Mouse (Mus musculus): ENCODE results near the gene Creb1.

Gene Creb1

DNA sequence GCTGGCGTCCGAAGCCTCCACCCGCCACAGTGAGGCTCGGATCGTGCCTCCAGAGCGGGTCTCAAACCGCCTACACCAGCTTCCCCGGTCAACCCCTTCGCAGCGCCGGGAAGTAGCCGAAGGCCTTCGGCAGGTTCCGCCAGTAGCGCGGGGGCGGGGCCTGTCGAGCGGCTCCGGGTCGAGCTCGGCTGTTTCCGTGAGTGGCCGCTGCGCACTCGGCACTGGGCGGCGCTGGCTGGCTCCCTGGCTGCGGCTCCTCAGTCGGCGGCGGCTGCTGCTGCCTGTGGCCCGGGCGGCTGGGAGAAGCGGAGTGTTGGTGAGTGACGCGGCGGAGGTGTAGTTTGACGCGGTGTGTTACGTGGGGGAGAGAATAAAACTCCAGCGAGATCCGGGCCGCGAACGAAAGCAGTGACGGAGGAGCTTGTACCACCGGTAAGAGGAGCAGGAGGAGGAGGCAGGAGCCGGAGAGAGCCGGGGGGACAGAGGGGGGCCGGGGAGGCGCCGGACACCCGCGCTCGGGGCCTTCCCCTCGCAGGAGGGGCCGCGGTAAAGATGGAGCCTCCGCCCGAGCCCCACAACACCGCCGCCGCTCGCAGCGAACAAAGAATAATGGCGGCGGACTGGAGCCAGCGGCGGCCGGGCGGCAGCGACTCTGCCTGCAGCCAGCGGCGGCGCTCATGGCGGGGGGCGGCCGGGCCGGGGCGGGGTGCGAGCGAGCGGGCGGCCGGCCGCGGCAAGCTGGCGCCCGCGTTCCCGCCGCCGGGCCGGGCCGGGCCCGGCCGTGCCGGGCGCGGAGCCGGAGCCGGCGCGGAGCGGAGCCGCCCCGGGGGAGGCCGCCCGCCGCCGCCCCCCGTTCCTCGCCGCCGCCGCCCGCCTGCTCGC, at the start of gene Creb1:
TSS of gene Creb1 (plus strand) at position 57 of the 882 bp plus-strand sequence.
- DNase-seq (ENCODE audit: low read depth, low spot score) = peak; percentile 99

DNA sequence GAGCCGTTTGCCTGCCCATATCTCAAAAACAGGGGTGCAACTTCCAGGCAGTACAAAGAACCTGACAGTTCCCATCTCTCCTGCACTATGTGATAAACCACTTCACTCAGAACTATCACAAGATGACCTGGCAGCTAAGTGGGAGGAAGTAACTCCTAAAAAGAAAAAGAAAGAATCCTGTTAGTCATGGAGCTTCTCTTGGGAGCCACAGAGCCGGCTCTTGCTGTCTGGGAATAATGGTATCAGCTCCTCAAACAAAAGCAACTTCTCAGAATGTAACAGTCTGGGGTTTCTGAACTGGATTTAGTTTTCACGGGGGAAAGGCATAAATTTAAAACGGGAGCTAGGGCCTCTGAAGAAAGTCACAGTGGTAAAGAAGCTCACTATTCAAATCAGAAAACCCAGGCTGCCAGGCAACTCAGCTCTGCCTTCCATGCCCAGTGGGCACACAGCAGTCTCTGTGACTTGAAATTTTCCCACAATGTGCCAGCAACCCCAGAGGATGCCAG, 43.9 kb upstream of the Creb1 start:
- DNase-seq (ENCODE audit: low read depth, low spot score) = no peak

DNA sequence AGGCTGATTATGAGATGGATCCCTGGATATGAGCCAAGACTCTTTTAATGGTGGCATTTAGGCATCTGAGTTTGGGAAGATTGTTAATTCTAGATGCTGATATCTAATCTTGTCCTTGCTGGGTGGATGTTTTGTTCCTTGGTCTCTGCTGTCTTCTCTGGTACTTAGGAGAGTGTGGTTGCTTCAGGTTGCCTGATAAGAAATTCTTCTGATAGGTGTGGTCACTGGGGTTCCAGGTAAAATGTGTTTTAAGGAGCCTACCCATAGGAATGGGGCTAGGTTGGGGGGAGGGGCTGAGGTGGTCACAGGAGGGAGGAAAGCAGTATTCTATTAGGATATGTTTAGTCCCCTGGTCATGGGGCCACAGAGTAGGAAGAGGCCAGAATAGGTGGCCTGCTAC, 35.6 kb upstream of the Creb1 start:
- DNase-seq (ENCODE audit: low read depth, low spot score) = no peak

DNA sequence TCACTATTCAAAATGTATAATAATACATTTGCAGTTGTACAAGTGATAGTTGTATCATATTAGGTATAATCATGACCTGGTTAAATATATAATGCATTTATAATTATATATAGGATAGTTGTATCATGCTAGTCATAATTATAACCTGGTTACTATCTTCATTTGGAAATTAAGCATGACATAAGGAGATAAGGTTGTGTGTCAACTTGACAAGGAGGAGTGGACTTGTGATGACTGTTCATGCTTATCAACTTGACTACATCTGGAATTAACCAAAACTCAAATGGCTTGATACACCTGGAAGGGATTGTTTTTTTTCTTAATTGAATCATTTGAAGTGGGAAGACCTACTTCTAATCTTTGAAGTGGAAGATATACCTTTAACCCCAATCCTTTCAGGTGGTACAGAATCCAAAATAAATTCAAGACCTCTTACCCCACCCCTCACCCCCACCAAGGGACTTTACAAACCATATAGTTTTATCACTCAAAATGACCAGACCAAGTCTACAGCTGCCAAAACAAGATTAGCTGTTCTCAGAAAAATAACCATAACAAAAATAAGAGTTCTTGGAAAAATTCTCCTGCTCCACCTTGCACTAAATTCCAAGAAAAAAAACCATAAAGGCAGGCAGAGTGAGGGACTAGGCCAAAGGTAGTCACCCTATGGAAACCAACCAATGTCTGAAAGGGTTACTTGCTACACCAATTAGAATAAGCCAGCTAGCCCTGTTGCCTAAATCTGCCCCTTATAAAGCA, 30.9 kb upstream of the Creb1 start:
- DNase-seq (ENCODE audit: low read depth, low spot score) = no peak

DNA sequence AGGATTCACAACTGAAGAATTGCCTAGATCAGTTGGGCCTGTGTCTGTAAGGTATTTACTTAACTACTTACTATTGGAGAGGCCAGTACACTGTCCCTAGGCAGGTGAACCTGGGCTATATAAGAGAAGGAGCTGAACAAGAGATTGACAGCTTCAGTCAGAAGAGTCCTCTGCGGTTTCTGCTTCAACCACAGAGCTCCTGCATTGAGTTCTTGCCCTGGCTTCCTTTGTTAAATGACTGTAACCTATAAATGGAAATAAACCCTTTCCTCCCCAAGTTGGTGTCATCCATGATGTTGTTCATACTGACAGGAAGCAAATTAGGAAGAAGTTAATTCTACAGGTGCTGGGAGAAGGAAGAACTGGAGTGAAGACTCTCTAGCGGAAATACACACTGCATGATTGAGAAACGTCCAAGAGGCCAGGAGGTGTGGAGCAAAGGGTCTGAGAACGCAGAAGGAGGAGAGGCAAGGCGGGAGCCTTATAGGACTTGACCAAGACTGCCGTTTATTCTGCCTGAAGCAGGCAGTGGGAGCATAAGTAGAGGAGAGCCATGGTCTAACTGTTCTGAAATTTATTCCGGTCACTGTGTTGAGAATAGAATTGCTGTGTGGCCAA, 23.9 kb upstream of the Creb1 start:
- DNase-seq (ENCODE audit: low read depth, low spot score) = no peak

DNA sequence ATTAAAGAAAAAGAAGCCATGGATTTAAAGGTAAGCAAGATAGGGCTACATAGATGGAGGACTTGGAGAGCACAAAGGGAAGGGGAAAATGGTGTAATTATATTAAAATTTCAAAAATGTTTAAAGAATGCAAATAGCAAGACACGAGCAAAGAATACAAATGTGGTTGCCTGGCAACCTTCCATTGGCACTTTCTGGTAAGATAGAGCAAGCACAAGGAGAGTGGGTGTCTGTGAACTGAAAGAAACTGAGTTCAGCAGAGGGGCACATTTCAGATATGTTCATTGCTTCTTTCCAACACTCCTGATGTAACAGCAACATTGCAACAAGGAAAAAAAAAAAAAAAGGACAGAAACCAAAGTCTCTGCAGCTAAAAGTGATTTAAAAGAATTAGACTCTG, 22.8 kb upstream of the Creb1 start:
- peak; percentile 89 for DNase-seq (ENCODE audit: low read depth, low spot score)

DNA sequence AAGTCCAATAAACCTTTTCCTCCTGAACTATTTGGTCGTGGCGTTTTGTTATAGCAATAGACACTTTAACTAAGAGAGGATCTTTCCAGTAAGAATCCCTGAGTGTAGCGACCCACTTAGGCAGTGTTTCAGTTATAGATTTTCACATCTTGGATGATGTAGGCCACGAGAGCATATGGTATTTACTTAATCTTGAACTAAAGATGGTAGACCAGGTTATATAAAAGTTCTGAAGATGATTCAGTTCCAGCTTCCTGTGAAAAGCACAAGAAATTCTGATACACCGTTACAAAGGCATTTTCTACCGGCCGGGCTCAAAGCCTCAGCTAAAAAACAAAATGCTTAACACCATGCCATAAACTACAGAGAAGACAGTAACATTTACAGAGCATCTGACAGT, 18.3 kb upstream of the Creb1 start:
- DNase-seq (ENCODE audit: low read depth, low spot score) = peak; percentile 67

DNA sequence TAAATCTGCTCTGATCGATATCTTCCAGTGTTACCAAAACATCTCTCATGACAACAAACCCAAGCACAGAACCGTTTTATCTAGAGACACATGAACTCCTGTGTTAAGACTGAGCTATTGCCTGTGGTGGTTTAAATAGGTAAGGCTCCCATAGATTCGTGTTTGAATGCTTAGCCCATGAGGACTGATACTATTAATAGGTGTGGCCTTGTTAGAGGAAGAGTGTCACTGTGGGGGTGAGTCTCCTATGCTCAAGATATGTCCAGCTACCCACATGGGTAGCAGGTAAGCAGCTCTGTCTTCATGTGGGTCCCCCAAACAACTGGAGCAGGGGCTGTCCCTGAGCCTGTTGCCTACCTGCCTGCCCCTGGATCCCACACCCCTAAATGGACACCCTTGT, 15.9 kb upstream of the Creb1 start:
- DNase-seq (ENCODE audit: low read depth, low spot score) = no peak

DNA sequence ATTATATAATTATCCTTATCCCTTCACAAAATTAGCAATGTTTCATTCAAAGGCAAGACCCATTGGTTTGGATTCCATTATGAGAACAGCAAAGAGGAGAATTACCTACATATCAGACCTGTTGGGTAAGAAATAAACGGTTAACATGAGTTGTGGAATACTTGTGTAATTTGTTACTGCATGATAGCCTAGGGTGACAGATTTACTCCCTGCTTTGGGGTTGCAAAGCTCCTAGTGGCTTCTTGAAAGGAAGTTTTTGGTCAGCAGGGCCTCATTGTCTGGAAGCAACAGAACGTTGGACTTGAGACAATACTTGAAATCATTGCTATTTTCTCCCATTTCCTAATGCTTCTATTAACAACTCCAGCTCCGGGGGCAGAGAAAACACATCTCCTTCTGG, 14.0 kb upstream of the Creb1 start:
- DNase-seq (ENCODE audit: low read depth, low spot score) = no peak

DNA sequence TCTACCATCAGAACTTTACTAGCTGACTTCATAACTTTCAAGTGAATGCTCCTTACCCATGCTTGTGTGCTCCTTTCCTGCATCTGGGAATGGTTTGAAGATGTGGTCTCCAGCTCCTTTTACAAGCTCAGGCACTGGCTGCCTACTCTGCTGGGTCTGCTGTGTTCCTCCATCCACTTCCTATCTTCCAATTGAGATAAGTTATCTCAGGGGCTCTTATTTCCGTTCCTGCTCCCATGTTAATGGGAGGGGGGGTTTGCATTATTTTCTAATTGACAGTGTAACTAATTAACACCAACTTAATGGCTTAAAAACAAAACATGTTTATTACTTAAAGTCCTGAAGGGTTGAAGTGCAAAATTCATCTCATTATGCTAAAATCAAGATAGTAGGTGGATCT, 13.1 kb upstream of the Creb1 start:
- no peak for DNase-seq (ENCODE audit: low read depth, low spot score)

DNA sequence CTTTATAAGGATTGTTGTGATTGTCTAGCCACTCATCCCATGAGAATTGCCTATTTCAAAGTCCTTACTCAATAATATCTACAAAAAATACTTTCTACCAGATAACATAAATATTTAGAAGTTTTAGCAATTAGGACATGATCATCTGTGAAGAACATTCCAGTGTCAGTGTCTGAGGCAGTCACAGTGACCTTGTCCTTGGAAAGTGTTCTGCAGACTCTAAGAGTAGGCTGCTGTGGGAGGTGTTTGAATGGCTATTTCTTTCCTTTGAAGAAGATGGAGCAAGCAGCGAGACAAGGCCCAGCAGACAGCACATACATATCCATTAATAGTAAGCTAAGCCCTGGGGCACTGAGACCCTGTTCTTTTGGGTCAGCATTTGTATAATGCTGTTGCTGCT, 12.5 kb upstream of the Creb1 start:
- DNase-seq (ENCODE audit: low read depth, low spot score) = no peak

DNA sequence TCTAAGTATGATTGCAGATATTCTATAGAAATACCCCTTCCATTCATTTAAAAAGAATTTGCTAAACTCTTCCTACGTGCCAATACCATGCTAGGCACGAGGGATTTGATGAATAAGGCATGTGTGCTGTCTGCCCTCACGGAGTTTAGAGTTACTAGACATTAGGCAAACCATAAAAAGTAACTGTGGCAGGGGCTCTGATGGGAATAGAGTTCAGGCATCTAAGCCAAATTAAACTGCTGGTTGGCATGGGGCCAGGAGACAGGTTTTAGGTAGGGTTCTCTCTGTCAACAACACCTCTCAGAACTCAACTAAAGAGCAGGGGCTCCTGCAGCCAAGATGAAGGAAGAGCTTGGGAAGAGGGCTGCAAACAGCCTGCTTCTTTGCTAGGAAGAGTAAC, 10.7 kb upstream of the Creb1 start:
- DNase-seq (ENCODE audit: low read depth, low spot score) = peak; percentile 17

DNA sequence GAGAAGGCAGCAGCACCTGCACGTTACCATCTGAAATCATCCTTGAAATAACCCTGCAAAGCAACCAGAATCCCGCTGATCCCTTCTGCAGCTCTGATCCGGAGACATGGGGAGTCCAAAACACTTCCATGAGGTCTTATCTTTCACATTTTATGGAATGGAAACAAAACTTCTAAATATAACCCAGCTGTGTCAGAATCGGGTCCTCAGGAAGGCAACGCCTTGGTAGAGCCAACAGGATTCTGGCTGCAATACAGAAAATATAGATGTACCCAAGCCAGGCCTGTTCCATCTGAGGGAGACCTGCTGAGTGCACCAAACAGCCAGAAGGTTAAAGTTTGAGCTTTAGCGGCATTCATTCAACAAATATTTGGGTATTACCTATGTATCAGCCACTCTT, 9.8 kb upstream of the Creb1 start:
- peak; percentile 36 for DNase-seq (ENCODE audit: low read depth, low spot score)

DNA sequence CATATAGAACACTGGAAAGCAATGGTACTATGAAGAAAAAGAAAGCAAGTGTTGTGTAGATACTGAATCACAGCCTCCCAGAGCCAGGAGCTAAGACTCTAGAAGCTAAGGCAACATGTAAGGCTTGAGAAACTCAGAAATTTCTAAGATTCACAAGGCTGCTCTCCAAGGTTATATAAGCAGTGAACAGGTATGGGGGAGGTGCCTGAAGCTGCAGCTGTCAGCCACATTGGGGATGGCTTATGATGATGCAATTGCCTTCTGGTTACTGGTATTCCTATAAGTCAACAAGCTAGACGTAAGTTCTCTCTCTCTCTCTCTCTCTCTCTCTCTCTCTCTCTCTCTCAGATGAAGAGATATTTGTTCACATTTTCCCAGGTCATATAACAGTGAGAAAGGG, 9.3 kb upstream of the Creb1 start:
- DNase-seq (ENCODE audit: low read depth, low spot score) = peak; percentile 75

DNA sequence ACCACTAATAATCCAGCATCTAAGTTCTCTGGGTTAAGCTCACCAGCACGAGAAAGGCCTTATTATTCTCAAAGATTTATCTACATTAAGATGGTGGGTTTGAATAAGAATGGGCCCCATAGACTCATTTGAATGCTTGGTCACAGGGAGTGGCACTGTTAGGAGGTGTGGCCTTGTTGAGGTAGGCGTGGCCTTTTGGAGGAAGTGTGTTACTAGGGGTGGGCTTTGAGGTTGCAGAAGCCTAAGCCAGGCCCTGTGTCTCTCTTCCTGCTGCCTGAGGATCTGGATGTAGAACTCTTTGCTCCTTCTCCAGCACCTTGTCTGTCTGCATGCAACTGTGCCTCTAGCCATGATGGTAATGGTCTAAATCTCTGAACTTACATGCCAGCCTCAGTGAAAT, 7.8 kb upstream of the Creb1 start:
- DNase-seq (ENCODE audit: low read depth, low spot score) = no peak

DNA sequence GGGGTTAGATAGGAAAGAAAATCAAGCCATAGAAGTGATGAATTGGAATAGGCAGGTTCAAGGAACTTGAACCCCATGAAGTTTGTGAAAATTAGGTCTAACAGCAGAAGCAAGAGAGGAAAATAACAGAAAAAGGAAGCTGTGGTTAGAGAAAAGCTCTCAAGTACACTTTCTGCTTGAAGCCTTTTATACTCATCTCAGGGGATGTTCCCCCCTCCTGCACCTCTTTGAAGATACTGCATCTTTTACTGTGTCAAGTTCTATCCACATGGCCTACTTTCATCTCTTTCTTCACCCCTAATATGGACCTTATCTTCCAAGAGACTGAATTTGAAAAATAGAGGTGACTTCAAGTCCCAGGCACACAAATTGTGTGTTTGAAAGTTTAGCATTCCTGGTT, 4.8 kb upstream of the Creb1 start:
- DNase-seq (ENCODE audit: low read depth, low spot score) = no peak

DNA sequence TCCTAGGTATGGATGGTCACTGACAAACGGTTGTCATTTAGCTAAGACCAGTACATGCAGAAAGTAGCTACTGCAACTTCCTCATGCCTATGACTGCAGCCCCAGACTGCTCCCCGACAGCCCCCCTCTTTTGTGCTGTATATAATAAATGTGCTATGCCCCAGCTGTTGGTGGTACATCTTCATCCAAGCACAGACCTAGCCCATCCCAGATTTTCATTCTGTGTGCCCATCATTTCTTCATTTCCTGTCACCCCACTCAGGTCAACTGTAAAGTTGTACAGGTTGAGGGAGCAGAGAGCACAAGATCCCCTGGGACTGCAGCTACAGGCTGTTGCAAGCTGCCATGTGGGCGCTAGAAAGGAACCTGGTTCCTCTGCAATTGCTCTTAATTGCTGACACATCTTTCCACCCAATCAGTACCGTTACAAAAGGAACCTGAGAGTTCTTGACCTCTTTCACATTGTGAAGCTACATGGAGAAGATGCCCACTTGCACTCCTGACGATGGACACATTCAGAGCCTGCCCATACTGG, 2.6 kb upstream of the Creb1 start:
- no peak for DNase-seq (ENCODE audit: low read depth, low spot score)

DNA sequence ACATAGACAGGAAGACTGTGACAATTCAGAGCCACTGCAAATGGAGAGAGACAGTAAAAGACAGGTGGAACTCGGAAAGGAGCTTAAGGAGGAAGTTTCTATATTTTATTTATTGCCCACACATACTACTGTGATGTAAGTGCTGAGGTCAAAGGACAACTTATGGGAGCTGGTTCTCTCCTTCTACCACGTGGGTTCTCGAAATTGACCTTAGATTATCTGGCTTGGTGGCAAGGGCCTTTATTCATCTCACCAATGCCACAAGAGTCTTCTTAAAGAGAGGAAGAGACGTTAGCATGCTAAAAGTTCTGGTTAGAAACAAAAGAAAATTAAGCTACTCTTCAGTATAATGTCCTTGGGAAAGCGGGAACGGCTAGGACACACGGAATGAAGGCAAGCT, 897 bp upstream of the Creb1 start:
- DNase-seq (ENCODE audit: low read depth, low spot score) = no peak

DNA sequence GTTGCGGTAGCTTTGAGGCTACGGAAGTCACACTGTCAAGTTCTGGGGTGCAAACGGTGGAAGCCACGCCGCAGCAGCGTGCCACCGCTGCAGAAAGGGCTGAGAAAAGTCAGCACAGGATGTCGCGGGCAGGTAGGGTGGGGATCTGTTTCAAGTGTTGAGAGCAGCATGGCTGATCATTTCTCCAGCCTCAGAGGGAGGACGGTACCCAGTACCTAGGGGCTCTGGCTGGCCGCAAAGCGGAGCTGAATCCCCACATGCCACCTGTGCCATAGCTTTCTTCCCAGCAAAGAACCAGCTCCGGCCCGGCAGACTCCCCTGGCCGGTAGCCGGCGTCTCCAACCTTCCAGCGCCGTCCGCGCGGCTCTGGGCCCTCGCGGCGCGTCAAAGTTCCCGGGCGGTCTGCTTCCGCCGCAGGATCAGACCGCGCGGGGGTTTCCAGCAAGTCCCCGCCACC, 350 bp upstream of the Creb1 start:
- no peak for DNase-seq (ENCODE audit: low read depth, low spot score)

DNA sequence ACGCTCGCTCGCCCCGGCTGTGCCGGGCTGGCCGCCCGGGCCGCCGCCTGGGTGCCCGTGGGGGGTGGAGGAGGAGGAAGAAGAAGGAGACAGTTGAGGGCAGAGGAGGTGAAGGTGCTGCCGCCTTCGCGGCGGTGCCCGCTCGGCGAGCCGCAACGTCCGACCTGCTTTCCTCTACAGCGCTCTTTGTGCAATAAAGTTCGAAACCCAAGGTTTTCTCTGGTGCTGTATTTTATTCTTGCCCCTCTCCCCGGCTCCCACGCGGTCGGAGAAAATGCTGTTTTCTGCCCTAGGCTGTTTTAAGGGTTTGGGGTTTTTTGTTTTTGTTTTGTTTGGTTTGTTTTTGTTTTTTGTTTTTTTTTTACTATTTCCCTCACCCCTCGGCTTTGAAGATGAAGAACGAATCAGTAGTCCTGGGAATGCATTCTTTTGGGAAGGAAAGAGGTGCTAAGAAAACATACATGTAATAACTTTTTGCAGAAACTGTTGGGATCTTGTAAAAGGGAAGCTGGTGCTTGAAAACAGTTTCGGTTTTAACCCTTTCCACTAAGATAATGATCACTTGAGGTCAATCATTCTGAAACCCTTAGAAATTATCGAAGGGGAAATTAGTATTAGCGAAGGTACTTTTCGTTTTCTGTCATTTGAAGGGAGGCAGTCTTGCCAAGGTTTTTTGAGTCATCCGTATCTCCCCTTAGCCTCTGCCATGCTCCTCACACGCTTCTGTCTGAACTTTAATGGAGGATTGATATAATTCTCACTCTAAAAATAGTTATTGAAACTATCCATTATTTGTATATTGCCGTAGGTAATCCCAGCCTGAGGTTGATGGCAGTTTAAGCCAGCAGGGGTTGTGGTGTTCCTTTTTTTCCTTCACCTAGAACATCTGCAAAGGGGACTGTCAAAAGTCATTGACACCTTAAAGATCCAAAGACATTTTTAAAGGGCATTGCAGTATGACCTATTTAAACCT, 1.3 kb downstream of the Creb1 start:
- peak; percentile 53 for DNase-seq (ENCODE audit: low read depth, low spot score)

DNA sequence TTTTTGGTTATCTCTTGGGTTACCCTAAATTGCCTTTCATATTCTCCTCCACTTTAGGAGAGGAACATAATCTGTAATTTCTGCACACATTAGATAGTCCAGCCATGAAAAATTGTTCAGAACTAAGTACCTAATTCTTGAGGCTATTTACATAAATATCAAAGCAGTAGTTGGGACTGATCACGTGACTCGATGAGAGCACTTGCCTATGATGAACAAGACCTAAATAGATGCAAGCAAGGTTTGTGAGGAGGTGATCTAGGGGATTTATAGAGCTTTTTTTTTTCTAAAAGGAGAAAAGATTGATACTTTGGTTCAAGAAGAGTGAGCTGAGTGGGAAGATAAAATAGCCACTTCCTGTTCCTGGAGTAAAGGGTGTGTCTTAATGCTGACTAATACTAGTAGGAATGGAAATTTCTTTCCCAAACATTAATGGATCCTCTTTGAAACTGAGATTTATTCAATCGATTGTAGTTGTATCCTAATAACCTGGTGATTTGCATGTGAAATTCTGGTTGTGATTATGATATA, 6.5 kb downstream of the Creb1 start:
- no peak for DNase-seq (ENCODE audit: low read depth, low spot score)
